Mouse (Mus musculus) T-helper 1 cell (primary cell): ENCODE data around the gene Ptcra.

Experiments
- in situ Hi-C: fragments of 300-600 bp; cut with MboI, MseI; formaldehyde crosslinking; loops from one replicate; pipeline ENCODE4 v1.15.1; 2025; ENCODE audit warnings: high pct_unique_total_duplicates

Ptcra gene

DNA sequence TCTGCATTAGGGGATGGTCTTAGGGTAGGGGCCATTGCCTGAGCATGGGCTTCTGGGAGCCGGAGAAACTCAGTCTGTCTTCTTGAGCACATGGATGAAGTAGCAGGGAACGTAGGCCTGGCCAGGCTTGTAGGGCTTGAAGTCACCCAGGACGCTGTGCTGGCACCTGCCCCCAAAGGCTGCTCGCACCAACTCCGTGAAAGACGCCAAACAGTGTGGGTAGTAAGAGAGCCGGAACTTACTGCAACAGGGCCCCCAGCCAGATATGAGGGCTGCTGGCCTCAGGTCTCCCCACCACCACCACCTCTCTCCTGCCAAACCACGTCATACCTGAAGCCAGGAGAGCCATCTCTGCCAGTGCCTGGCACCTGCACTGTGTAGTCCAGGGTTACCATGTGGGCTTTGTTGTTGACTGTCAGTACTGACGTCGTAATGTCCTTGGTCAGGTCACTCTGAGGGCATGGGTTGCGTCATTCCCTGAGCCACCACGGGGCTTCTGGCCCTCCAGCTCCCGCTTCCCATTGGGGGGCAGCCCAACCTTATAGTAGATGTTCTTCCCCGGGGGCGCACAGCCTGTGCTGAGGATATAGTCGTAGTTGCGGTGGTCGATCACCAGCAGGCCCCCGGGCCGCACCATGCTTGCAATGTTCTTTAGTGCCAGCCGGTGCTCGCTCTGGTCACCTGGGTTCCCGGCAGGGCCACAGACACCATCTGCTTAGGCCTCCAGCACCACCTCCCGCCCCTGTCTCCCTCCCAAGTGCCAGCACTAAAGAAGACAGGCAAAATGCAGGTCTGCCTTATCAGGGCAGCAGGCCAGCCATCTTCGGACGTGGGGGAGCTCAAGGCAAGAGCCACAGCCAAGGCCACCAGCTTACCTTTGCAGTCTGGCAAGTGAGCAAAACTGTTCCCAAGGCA is 37.5 kb downstream of the Ptcra start:
- in situ Hi-C loops: no loop called here

DNA sequence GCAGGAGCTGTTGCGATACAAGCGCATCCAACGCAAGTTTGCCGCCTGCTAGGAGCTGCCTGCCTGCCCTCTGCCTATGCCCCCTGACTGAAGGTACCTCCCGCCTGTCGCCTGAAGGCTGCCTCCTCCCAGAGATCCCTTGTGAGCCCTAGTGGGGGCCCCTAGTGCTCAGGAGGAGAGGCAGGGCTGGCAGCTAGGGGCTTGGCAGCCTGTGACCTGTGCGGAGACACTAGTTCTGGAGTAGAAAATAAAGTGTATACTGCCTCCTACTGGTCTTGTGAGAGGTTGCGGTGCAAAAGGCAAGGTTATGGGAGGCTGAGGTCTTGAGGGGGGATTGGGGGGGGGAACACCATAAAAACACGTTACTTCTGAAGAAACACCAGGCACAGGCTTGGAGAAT is 38.2 kb downstream of the Ptcra start:
- in situ Hi-C loops: no loop called here

DNA sequence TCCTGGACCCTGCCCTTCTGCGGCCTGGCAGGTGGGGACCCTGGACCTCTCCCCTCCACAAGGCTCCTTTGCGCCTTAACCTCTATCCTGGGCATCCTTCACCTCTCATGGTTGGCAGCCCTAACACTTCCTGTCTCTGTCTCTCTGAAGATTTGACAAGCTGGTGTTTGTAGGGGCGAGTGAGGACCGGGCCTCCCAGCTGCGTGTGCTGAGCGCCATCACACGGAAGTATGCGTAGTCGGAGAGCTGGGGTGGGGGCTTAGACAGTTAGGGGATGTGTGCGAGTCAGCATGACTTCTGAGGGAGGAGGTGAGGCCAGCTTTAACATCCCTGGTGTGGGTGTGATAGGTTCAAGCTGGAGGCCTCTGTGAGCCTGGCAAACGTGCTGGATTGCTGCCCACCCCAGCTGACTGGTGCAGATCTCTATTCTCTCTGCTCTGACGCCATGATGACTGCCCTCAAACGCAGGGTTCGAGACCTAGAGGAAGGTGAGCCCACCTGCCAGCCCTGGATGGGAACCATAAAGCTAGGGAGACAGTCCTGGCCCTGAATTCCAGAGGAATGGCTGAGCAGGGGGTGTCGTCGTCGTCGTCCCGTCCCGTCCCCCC is 38.9 kb downstream of the Ptcra start:
- in situ Hi-C loops: no loop called here

DNA sequence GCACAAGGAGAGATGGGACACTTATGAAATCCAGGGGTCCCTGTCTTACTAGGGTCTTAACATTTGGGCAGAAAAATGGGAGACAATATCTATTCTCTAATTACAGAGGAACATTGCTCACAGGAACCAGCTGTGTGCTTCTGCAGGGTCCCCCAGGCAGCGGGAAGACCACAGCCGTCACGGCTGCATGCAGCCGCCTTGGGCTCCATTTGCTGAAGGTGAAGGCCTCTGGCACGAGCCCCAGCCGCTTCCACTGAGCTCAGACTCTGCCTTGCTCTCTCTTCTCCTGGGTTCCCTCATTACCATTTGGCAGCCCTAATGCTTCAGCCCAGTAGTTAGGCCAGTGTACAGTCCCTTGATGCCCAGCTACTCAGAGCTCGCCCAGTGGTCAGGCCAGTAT is 42.4 kb downstream of the Ptcra start:
- in situ Hi-C loops: no loop called here

DNA sequence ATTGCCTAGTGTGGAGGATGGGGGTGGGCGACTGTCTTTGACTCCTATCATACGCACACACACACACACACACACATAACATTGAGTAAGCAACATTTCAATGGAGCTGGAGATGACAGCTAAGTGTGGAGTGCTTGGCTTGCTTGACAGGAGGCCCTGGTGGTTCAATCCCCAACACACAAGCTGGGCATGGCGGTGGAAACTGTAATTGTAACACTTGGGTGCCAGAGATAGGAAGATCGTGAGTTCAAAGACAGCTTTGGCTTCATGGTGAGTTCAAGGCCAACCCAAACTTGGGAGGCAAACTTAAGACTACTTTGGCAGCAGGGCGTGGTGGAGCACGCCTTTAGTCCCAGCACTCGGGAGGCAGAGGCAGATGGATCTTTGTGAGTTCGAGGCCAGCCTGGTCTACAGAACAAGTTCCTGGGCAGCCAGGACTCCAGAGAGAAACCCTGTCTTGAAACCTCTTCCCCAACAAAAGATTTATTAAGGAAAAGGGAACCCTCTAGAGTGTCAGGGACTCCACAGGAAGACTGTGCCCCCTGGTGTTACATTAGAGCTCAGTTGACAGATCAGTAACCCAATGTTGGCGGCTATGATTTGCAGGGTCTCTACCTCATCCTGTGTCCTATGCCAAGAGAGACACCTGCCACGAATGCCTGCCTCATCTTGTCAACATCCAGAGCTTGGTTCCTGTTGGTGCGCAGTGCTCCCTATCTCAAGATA is 48.6 kb downstream of the Ptcra start:
- in situ Hi-C loops: loop anchor here (10.0 kb wide), 1 partner anchor 170 kb away; no protein-coding TSS in a partner anchor

DNA sequence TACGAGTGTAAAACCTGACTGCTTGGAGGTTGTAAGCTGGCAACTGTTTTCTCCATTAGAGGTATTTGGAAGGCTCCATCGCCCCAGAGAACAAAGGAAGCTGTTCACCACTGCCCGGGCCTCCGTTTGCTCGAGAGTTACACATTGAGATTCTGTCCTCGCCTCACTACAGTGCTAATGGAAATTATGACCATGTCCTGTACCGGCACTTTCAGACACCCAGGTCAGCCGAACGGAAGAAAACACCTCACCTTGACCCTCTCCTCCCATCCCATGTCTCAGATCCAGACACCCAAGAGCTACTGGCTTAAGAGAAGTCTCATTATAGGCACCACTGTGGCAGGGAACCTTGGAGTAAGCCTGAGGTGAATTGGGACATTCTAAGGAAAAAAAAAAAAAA is 49.7 kb downstream of the Ptcra start:
- in situ Hi-C loops: loop anchor here (10.0 kb wide), 1 partner anchor 171 kb away; no protein-coding TSS in a partner anchor

DNA sequence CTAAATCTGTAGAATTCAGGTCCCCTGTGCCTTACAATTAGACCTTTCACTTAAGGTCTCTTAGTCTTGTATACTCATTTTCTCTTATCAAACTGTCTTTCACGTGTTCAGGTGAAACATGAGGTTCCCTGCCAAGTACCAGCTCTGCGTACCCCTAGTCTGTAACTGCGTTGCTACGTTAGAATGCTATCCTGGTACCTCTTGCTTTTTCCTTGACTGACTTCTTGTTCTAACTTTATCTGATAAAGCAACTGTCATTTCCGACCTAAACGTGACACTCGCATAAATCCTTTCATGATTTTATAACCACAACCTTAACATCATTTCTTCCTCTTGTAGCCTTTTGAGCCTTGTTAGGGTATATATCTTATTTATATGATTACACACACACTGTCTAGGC is 51.1 kb downstream of the Ptcra start:
- in situ Hi-C loops: loop anchor here (10.0 kb wide), 1 partner anchor 172 kb away; no protein-coding TSS in a partner anchor

DNA sequence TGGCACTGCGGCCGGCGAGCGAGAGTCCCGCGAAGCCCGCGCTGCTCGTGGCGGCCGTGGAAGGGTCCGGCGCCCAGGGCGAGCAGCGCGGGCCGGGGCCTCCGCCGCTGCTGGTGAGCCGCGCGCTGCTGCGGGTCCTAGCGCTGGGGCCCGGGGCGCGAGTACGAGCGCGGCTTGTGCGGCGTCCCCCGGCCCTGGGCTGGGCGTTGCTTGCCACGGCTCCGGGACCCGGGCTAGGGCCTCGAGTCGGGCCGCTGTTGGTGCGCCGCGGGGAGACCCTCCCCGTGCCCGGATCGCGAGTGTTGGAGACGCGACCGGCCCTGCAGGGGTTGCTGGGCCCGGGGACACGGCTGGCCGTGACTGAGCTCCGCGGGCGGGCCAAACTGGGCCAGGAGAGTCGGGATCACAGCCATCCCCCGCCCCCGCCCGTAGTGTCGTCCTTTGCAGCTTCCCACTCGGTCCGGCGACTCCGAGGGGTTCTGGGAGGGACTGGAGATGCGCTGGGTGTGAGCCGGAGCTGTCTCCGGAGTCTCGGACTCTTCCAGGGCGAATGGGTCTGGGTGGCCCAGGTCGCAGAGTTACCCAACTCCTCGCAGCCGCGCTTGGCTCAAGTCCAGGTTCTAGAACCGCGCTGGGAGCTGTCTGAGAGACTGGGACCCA is 51.8 kb downstream of the Ptcra start:
- in situ Hi-C loops: loop anchor here (10.0 kb wide), 1 partner anchor 173 kb away; no protein-coding TSS in a partner anchor

DNA sequence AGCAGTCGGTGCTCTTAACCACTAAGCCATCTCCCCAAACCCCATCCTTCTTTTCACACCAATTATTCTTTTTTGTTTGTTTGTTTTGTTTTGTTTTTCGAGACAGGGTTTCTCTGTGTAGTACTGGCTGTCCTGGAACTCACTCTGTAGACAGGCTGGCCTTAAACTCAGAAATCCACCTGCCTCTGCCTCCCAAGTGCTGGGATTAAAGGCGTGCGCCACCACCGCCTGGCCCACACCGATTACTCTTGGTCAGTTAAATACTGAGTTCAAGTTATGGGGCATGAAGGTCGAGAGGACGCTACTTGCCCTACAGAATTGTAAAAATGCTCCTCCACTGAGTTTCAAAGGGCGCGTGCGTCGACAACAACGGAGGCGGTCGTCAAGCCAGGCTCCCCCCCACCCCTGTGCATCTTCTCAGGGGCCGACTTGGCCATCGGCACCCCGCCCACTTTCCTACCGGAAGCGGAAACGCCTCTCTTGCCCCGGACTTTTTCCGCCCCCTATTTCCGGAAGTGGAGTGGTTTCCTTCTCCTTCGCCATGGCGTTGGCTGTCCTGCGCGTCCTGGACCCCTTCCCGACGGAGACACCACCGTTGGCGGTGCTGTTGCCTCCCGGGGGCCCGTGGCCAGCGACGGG is 52.4 kb downstream of the Ptcra start, which contains the start of gene Pex6:
TSS of gene Pex6 (plus strand) at position 505 of the 639 bp plus-strand sequence.
- in situ Hi-C loops: loop anchor here (10.0 kb wide), 1 partner anchor 174 kb away; no protein-coding TSS in a partner anchor

DNA sequence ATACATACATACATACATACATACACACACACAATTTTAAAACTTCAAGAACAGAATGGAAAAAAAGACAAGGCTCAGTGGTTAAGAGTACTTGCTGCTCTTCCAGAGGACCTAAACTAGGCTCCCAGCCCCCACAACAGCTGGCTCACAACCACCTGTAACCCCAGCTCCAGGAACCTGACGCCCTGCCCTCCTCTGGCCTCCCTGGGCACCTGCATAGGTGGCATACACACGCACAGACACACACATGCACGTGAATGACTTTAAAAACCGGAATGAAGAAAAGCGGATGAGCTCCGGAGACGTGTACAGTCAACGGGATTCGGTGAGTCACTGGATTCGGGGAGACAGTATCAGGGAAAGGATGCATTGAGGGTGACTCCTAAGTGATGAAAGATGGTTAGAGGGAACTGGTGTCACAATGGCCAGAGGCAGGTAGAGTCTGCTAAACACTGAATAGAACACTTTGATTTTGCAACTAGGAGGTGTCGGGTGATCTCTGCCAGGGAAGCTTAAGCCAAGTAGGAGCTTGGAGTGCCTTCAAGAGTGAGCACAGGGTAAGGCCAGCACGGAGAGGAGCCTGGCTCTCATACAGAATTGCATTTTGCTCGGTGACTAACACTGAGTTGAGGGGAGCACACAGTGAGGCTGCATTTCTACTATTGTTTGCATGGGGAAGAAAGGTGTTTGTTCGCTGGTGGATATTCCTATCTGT is 57.0 kb downstream of the Ptcra start:
- in situ Hi-C loops: no loop called here
